Mouse (Mus musculus): ENCODE data around the gene Mrps18b. TPM values are rescaled to one million over a fixed set of nuclear protein-coding genes. Genes with fewer than 3 reads are reported as not detected.

The Mrps18b gene
- total and polyA plus RNA-seq, 2 experiments from 2014 or later: 37.2 to 55.7 TPM

DNA sequence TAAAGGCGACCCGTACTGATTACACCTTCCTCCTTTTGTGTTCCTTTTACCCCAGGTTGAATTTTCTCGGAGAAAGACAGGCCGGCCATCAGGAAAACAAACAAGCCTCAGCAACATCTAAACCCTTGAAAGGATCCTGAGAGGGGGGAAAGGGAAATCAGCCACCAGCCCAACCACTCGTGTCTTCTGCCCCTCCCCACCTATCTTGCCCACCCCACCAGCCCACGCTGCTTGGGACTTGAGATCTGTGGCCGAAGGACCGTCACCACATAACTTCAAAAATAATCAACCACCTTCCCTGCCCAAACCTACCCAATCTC lies 914 bp upstream of the Mrps18b start:
- 1% methylated on average over 8 of the region's 8 CpGs for WGBS
- no peak for DNase-seq (ENCODE audit: low spot score)
- H3K9me3 ChIP-seq (ENCODE audit: low read length): no peaks in the 10 kb centered on the region

DNA sequence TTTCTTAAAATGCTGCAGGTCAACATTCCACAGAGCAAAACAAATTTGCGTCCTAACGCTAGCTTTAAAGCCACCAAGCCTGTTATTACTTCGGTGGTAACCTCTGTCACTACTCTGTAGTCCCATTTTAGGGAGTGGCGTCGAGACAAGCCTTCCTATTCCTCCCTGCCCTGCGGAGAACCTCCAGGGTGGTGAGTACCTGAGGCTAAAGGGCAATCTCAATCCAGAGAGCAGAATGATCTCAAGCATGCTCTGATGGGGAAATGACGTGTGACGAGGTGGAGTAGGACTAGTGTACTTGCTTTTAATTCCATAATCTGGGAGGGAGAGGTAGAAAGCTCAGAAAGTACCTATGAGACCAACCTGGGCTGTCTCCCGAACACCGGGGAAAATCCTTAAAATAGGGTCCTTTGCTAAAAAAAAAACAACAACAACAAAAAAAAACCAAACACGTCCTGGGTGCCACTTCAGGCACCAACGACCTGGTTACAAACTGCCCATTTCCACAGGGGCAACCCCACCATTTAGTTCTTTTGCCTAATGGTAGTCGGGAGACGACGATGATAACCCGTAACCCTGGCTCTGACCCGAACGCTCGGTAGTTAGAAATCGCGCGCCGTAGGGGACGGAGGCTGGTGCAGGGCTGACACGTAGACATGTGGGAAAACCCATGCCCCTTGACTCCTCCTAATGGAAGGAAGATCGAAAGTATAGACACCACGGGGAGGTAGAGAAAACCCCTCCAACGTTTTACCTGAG lies 472 bp downstream of the Mrps18b start:
- no peak for TF ChIP-seq CTCF (IDR thresholded peaks at IDR 0.05)
- DNase-seq (ENCODE audit: low spot score) (no peak), ATAC-seq (ENCODE audit: low FRiP score) (no peak)
- Histone ChIP-seq H3K27ac (ENCODE audit: low read depth, low read length) (peak overlapping the region; percentile 98), H3K9me3 (ENCODE audit: low read length) (no peaks in the 10 kb centered on the region), H3K4me2 (ENCODE audit: low read depth, low read length, poor library complexity, severe bottlenecking) (peak overlapping the region; percentile 73), H3K9ac (replicated peaks; ENCODE audit: low read length, poor library complexity, severe bottlenecking) (peak overlapping the region; percentile 53), H3K36me3 (ENCODE audit: insufficient read depth, low read length) (no peaks in the 10 kb centered on the region), H3K4me1 (ENCODE audit: insufficient read depth, low read length) (peaks cover 4% of the 10 kb centered on the region; the same call in 1 of the 2 replicates), H3K4me3 (ENCODE audit: low read depth, low read length) (peak overlapping the region; percentile 49), H3K27me3 (ENCODE audit: insufficient read depth, low read length) (no peaks in the 10 kb centered on the region)
- 4% methylated on average over 28 of the region's 28 CpGs for WGBS

More for the DNA sequence above, 914 bp upstream of the Mrps18b start:
- peak overlapping the region; percentile 49 for H3K4me3 ChIP-seq (ENCODE audit: low read depth, low read length)
- H3K27ac ChIP-seq (ENCODE audit: low read depth, low read length): peak overlapping the region; percentile 98
- ATAC-seq (ENCODE audit: low FRiP score): no peak
- no peak for TF ChIP-seq CTCF (IDR thresholded peaks at IDR 0.05)
- no peaks in the 10 kb centered on the region for H3K36me3 ChIP-seq (ENCODE audit: insufficient read depth, low read length)
- H3K4me1 ChIP-seq (ENCODE audit: insufficient read depth, low read length): peaks cover 11% of the 10 kb centered on the region; the same call in 1 of the 2 replicates
- no peaks in the 10 kb centered on the region for H3K27me3 ChIP-seq (ENCODE audit: insufficient read depth, low read length)
- peak overlapping the region; percentile 64 for H3K4me2 ChIP-seq (ENCODE audit: low read depth, low read length, poor library complexity, severe bottlenecking)
- peak overlapping the region; percentile 91 for H3K9ac ChIP-seq (replicated peaks; ENCODE audit: low read length, poor library complexity, severe bottlenecking)

GRCm38 (mm10) chr17:35914975-35915374 lies 1.2 kb downstream of the Mrps18b start:
- TF ChIP-seq CTCF (IDR thresholded peaks at IDR 0.05): peak; percentile 28; the same call in 1 of the 2 replicates
- DNase-seq (ENCODE audit: low spot score) (no peak), ATAC-seq (ENCODE audit: low FRiP score) (no peak)
- no peak overlapping the region for H3K4me2 ChIP-seq (ENCODE audit: low read depth, low read length, poor library complexity, severe bottlenecking)
- no peaks in the 10 kb centered on the region for H3K36me3 ChIP-seq (ENCODE audit: insufficient read depth, low read length)
- no peak overlapping the region for H3K9ac ChIP-seq (replicated peaks; ENCODE audit: low read length, poor library complexity, severe bottlenecking)
- no peak overlapping the region for H3K4me3 ChIP-seq (ENCODE audit: low read depth, low read length)
- no peaks in the 10 kb centered on the region for H3K9me3 ChIP-seq (ENCODE audit: low read length)
- WGBS: 83% methylated on average over 6 of the region's 6 CpGs
- no peak overlapping the region for H3K27ac ChIP-seq (ENCODE audit: low read depth, low read length)
- H3K27me3 ChIP-seq (ENCODE audit: insufficient read depth, low read length): no peaks in the 10 kb centered on the region
- H3K4me1 ChIP-seq (ENCODE audit: insufficient read depth, low read length): peaks cover under 1% of the 10 kb centered on the region; the same call in 1 of the 2 replicates

GRCm38 (mm10) chr17:35909919-35910369 lies 6.2 kb downstream of the Mrps18b start, which contains the start of gene Atat1:
Gene Atat1 (minus strand): TSS chr17:35910075.
- DNase-seq (ENCODE audit: low spot score) (peak; percentile 96), ATAC-seq (ENCODE audit: low FRiP score) (peak; percentile 94)
- TF ChIP-seq CTCF (IDR thresholded peaks at IDR 0.05): 0 out of 2 replicates have a peak, but pooled peaks have one; percentile 0
- H3K4me2 ChIP-seq (ENCODE audit: low read depth, low read length, poor library complexity, severe bottlenecking): peak within 1 kb of the TSS; percentile 83
- H3K4me3 ChIP-seq (ENCODE audit: low read depth, low read length): peak within 1 kb of the TSS; percentile 60
- WGBS: 2% methylated on average over 25 of the region's 25 CpGs
- H3K27ac ChIP-seq (ENCODE audit: low read depth, low read length): peak within 1 kb of the TSS; percentile 79
- peaks cover 8% of the 10 kb centered on the region for H3K4me1 ChIP-seq (ENCODE audit: insufficient read depth, low read length)
- H3K9ac ChIP-seq (replicated peaks; ENCODE audit: low read length, poor library complexity, severe bottlenecking): peak within 1 kb of the TSS; percentile 82
- H3K9me3 ChIP-seq (ENCODE audit: low read length): no peaks in the 10 kb centered on the region
- no peaks in the 10 kb centered on the region for H3K27me3 ChIP-seq (ENCODE audit: insufficient read depth, low read length)
- peaks cover 14% of the 10 kb centered on the region for H3K36me3 ChIP-seq (ENCODE audit: insufficient read depth, low read length)

DNA sequence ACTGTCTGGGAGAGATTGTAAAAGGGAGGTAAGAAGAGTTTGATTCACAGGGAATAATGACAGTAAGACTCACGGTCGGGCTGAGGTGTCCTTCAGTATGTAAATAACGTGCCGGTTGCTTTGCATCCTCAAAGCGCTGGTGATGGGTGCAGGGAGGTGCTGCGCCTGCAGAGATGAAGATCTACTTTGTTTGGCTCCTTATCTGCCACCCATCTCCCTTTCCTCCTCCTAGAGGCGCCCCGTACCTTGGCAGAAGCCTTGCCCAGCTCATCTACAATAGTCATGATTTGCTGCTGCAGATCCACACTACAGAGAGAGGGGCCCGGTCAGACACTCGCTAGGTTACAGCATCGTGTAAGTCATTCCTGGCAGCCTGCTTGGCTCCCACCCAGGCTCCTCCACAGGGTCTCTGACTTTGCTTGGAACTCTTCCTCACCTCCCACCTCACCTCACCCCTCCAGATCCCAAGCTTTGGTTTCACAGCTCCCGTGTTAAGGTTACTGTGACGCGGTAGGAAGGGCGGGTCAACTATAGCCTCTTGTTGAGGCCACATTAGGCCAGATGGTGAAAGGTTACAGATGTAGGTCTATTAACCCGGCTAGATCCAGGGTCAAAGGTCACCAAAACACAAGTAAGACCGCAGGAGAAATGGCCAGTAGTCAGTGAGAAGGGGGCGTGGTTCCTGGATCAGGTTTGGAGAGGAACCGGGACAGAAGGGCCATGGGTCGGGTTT lies 6.8 kb downstream of the Mrps18b start:
- 23% methylated on average over 20 of the region's 20 CpGs for WGBS
- Histone ChIP-seq H3K27ac (ENCODE audit: low read depth, low read length) (peak overlapping the region; percentile 79), H3K4me3 (ENCODE audit: low read depth, low read length) (peak overlapping the region; percentile 60), H3K9ac (replicated peaks; ENCODE audit: low read length, poor library complexity, severe bottlenecking) (peak overlapping the region; percentile 82), H3K4me2 (ENCODE audit: low read depth, low read length, poor library complexity, severe bottlenecking) (peak overlapping the region; percentile 83), H3K9me3 (ENCODE audit: low read length) (no peaks in the 10 kb centered on the region), H3K36me3 (ENCODE audit: insufficient read depth, low read length) (peaks cover 17% of the 10 kb centered on the region), H3K27me3 (ENCODE audit: insufficient read depth, low read length) (no peaks in the 10 kb centered on the region), H3K4me1 (ENCODE audit: insufficient read depth, low read length) (peaks cover 8% of the 10 kb centered on the region)
- no peak for DNase-seq (ENCODE audit: low spot score)
- ATAC-seq (ENCODE audit: low FRiP score): peak; percentile 33
- TF ChIP-seq CTCF (IDR thresholded peaks at IDR 0.05): 0 out of 2 replicates have a peak, but pooled peaks have one; percentile 1
